Mouse (Mus musculus): ENCODE results near the gene Gdnf.

DNA sequence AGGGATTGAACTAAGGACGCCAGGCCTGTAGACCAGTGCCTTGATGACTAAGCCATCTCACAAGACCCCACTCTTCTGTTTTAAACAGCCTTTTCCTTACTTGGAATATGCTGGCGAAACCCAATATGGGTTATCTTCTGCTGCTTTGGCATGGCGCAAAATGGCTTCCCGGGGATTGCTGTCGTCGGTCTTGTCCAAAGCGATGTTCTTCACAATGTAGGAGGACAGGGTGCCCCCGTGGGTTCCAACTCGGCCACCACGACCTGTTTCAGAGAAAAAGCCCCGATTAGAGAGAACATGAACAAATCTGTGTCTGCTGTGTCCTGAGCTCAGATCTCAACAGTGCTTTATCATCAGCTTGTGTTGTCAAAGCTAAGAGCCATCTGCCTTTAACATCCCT, 73.5 kb downstream of the Gdnf start:
- TF ChIP-seq GATA1 (IDR thresholded peaks at IDR 0.05; ENCODE audit: low read depth, low read length) (no peak), ZC3H11A (IDR thresholded peaks at IDR 0.05; ENCODE audit: low read depth, low read length) (no peak), CTCF (IDR thresholded peaks at IDR 0.05 in 2 of 3, conservative IDR thresholded peaks at IDR 0.05 in 1 of 3; ENCODE audit: control insufficient read depth in 1 of 3, insufficient read depth in 1 of 3, low read depth in 2 of 3, low read length in 3 of 3, poor library complexity in 1 of 3, severe bottlenecking in 1 of 3) (no peak), EP300 (IDR thresholded peaks at IDR 0.05; ENCODE audit: low read depth in 1 of 2, low read length in 2 of 2) (no peak), USF2 (IDR thresholded peaks at IDR 0.05; ENCODE audit: borderline replicate concordance in 1 of 2, insufficient read depth in 1 of 2, low read depth in 1 of 2, low read length in 2 of 2) (no peak), ZKSCAN1 (IDR thresholded peaks at IDR 0.05; ENCODE audit: low read depth, low read length) (no peak), UBTF (IDR thresholded peaks at IDR 0.05; ENCODE audit: borderline replicate concordance, insufficient read depth, low read depth, low read length) (no peak), ELF1 (IDR thresholded peaks at IDR 0.05; ENCODE audit: low read depth, low read length) (no peak), SMC3 (IDR thresholded peaks at IDR 0.05; ENCODE audit: low read depth, low read length) (no peak), BHLHE40 (IDR thresholded peaks at IDR 0.05; ENCODE audit: borderline replicate concordance, low read depth, low read length) (no peak)

Data from MEL (cell line).